Mouse (Mus musculus): ENCODE measurements around the gene AC140267.1.

The AC140267.1 gene
- long read RNA-seq, experiment 1, result 0 reads
- long read RNA-seq, experiment 2, result 0 reads

- intact Hi-C loops (cut with DNase I), result no loop called here
Measured at GRCm38 (mm10) chr15:80235535-80235934, at the start of gene AC140267.1. Gene AC140267.1 (plus strand): TSS chr15:80235835.

DNA sequence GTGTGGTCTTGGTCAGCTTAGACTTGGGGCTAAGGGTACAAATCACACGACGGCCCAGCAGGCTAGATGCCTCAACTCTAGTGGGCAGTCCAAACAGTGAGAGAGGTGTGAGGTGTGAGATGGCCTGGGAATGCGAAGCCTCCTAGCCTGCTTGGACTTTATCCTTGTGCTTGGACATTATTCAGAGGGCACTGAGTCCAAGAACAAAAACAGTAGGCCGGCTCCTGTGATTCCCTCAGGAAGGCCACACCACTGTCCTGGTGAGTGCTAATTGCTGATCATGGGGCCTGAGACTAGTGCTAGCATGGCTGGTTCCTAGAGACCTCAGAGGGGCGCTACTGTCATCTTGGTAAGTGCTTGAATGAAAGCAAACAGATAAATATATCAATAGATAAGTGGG, 46.7 kb upstream of the AC140267.1 start:
- intact Hi-C loops (cut with DNase I), result no loop called here

DNA sequence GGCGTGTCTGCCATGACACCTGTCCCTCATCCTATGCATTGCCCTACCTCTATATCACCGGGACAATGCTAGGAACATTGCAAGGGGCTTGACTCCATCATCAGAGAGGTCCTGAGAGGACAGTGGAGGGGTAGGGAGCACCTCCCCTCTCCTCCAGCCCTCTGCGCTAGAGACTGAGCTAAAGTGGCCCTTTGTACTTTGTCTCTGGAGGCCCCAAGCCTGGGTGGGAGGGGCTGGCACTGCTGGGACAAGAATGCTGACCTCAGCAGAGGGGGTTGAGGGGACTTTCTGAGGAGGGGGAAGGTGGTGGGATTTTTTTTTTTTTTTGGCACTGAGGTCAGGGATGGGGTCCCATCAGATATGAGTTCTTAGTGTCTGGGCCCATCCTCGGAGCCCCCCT, 45.6 kb upstream of the AC140267.1 start:
- intact Hi-C loops (cut with DNase I), result no loop called here

GRCm38 (mm10) chr15:80191585-80192245, 43.9 kb upstream of the AC140267.1 start:
- intact Hi-C loops (cut with DNase I), result no loop called here

DNA sequence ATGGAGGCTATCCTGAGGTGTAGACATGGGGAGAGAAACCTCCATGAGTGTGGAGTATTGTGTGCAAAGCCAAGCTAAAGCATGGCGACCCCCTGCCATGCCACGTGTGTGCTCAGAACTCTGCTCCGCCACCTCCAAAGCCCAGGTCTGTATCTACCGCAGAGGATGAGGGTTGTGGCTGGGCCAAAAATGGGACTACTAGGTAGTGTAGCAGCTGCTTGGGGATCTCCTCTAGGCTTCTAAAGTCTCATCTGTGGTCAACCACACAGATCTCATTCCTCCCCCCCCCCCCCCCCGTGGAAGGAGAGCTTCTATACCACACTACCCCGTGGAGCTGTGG, 43.4 kb upstream of the AC140267.1 start:
- intact Hi-C loops (cut with DNase I), result no loop called here

GRCm38 (mm10) chr15:80192847-80193246, 42.8 kb upstream of the AC140267.1 start:
- intact Hi-C loops (cut with DNase I), result no loop called here

GRCm38 (mm10) chr15:80199556-80199955, 36.1 kb upstream of the AC140267.1 start:
- intact Hi-C loops (cut with DNase I), result no loop called here

DNA sequence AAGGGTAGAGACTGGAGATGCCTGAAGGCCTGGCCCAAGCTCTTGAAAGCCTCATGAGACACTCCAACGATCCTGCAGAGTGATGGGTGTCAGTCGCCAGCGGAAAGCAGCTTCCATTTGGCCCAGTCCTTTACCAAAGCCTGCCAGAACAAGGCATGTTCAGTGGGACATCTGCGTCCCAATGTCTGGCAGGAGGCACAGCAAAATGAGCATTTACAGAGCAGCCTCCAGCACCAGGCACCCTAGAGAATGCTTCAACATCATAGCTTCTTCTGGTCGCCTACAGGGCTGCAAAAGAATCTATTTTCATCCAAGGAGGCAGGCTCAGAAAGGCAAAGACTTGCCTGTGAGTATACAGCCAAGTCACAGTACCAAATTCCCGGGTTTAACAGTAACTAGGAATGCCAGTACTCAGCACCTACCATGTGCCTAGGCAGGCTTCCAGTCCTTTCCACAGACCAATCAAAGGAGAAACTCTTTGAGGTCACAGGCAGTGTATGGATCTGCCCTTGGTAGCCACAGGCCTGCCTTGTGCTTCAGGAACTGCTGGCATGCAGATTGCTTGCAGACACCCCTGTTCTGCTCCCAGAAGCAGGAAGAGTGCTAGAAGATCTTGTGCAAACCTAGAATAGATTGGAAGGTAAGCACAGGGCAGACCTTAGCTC, 33.4 kb upstream of the AC140267.1 start:
- intact Hi-C loops (cut with DNase I), result no loop called here

- intact Hi-C loops (cut with DNase I), result no loop called here
Measured at GRCm38 (mm10) chr15:80203406-80203805, 32.2 kb upstream of the AC140267.1 start.

DNA sequence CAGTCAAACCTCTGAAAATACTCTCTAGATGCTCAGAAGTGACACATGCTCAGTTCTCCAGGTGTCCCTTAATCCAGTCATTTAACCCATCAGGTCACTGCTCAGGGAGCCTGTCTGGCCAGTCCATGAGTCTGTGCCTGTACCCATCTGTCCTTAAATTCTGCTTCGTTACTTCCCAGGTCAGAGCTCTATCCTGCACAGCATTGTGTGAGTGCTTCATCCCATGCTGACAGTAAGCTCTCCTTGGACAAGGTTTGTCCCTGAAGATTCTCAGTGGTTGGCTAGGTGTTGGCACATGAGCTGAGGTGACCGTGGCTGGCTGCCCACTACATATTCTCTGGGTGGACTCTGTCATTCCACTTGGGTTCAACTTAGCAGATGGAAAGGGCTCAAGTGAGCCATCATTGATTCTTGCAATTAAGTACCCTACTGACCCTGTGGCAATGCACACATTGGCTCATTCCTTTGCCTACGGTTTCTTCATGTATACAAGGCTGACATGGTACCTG, 29.5 kb upstream of the AC140267.1 start:
- intact Hi-C loops (cut with DNase I), result no loop called here

DNA sequence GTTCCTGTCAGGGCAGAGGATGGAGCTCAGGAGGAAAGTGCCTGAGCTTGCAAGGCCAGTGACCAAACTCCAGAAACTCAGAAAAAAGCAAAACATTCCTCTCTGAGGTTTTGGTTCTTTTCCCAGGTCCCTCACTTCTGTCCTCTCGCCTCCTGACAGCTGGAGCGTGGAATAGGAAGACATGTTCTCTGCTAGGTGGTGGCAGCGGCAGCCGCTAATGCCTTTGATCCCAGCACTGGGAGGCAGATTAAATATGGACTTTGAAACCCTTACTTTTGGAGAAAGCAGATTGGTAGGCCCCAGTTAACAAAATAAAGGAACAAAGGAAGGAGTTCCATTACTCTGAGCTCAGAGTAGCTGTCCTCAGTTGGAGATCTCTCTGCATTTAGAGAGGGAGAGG, 27.2 kb upstream of the AC140267.1 start:
- intact Hi-C loops (cut with DNase I), result no loop called here

- intact Hi-C loops (cut with DNase I), result loop anchor here (10.0 kb wide), 1 partner anchor 69 kb away; no protein-coding TSS in a partner anchor
Measured at GRCm38 (mm10) chr15:80213688-80214087, 21.9 kb upstream of the AC140267.1 start.

DNA sequence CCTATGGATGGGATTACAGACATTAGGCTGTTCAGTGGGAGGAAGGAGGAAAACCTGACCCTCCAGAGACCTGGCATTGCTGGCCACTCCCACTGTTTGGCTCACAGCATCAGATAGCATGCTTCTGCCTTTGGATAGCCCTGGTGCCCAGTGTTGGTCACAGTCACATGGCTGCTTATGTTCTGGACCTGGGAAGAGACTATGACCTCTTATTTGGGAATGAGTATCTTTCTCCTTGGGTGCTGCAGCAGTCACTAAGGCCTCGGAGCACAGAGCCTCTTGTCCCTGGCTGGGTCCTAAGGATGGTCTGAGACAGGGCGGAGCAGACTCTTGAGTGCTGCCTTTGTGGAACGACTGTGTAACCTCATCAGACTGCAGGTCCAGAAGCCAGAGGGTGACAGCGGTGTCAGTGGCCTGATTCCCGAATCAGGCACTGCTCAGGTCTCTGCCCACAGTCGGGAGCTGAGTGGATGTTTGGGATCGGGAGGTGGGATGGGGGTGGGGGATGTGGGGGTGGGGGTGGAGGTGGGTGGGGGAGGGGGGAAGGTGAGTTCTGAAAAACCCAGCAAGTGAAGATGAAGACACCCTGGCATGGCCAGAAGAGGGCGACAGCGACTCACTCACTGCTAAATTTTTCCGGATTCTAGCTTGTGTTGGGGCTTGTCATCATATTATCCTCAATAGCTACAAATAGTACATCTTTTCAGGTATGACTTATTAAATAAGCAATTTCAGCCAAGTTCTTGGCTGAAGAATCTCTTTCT, 19.7 kb upstream of the AC140267.1 start:
- intact Hi-C loops (cut with DNase I), result loop anchor here (10.0 kb wide), 1 partner anchor 71 kb away; no protein-coding TSS in a partner anchor

DNA sequence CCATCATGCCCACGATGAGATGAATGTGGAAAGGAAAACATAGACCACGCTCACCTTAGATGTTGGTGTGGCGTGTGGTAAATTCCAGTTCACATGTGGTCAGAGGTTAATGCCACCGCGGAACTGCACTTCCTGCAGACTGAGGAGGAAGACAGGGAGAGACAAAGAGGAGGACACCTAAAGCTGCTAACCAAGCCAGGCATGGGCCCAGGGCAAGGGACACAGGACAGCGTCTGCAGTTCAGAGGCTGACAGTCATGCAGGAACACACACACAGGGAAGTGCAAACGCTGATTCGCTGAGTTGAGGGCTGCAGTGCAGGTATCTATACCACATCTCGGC, 19.2 kb upstream of the AC140267.1 start:
- intact Hi-C loops (cut with DNase I), result loop anchor here (10.0 kb wide), 1 partner anchor 72 kb away; no protein-coding TSS in a partner anchor

DNA sequence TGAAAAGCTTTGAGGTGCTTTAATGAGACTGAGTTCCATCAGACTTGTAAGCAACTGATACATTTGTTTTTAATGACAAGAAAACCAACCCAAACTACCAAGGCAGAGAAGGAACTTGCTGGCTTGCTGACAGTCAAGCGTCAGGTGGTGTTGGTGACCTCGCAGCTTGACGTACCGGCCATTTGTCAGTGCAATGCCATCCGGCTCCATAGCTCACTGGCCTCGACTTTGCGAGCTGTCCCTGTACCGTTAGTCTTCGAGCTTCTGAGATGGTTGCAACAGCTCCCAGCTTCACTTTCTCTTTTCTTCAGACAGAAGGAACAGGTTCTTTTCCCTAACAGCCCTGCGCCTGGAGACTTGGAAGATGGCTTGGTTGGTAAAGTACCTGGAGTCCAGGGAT, 18.2 kb upstream of the AC140267.1 start:
- intact Hi-C loops (cut with DNase I), result loop anchor here (10.0 kb wide), 1 partner anchor 73 kb away; no protein-coding TSS in a partner anchor

- intact Hi-C loops (cut with DNase I), result loop anchor here (10.0 kb wide), 1 partner anchor 74 kb away; no protein-coding TSS in a partner anchor
Measured at GRCm38 (mm10) chr15:80219211-80219610, 16.4 kb upstream of the AC140267.1 start.

- intact Hi-C loops (cut with DNase I), result loop anchor here (5.0 to 10.0 kb wide), 3 partner anchors 75 to 482 kb away; no protein-coding TSS in a partner anchor
Measured at GRCm38 (mm10) chr15:80219705-80220657, 15.7 kb upstream of the AC140267.1 start.

DNA sequence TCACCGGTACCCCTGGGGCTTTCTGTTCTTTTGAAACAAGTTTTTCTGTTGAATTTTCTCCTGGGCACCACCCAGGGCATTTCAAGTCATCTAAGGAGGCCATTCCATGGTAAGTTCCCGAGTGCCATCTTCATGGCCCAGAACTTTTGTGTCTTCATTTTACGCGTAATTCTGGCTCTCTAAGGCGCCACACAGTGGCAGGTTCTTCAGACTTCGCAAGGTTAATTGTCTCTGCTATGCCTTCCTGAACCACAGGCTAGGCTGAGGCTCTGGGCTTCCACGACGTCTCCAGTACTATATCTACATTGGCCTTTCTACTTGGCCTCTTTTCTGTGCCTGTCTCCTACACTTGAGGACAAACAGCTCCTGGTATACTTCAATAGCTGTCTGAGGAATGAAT, 14.6 kb upstream of the AC140267.1 start:
- intact Hi-C loops (cut with DNase I), result loop anchor here (5.0 kb wide), 2 partner anchors 124 to 481 kb away; no protein-coding TSS in a partner anchor

GRCm38 (mm10) chr15:80223751-80224150, 11.9 kb upstream of the AC140267.1 start:
- intact Hi-C loops (cut with DNase I), result loop anchor here (5.0 kb wide), 2 partner anchors 126 to 479 kb away; no protein-coding TSS in a partner anchor

- intact Hi-C loops (cut with DNase I), result loop anchor here (5.0 kb wide), 1 partner anchor 138 kb away; no protein-coding TSS in a partner anchor
Measured at GRCm38 (mm10) chr15:80225208-80225607, 10.4 kb upstream of the AC140267.1 start.
